Comparison of ENCODE assay signal across 9 mouse cellular contexts in the genomic region with DNA sequence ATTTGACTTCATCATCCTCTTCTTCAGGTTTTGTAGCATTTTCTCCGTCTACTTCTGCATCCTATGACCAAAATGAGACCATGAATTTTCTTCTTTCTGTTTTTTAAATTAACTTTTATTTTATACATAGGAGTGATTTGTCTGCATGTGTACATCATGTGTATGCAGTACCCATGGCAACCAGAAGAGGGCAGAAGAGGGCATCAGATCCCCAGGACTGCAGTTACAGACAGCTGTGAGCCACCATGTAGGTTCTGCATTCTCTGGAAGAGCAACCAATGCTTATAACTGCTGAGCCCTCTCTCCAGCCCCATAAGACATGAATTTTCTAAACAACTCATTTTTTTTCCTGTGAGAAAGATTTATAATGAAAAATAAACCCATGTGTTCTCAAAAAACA. TPM values are rescaled to one million over a fixed set of nuclear protein-coding genes. Genes with fewer than 3 reads are reported as not detected.
A peak's percentile ranks its signal among the peaks of the same experiment; 100 is the strongest.
DNase-seq lines count a peak whose midpoint lies in the region; ATAC-seq and TF ChIP-seq lines count a peak whose summit lies in the region.
"Had no signal": no experiment of that assay in that cellular context is flagged by ENCODE, and none has a peak within 500 bp of the region (broad histone marks: within the 10 kb centered on the region; RNA-seq: fewer than 3 reads in every experiment).

No protein-coding gene starts in this region.

- DNase-seq in heart, adult 2 months: no peak
- DNase-seq in ovary, postnatal 14 days (ENCODE audit: low spot score): peak; percentile 4
- no peak for DNase-seq in ovary, postnatal 10 days (ENCODE audit: low spot score)
- peak; percentile 30 to 34 for DNase-seq in adrenal gland, postnatal 36 days
- DNase-seq in kidney, postnatal 14 days: peak; percentile 14
- peak; percentile 55 for DNase-seq in retina, embryonic 14.5 days (ENCODE audit: low spot score)
- DNase-seq in Muller cell, postnatal 12 days (ENCODE audit: inconsistent ontology term): no peak

- TF ChIP-seq EP300 in heart, adult 2 months (IDR thresholded peaks at IDR 0.05; ENCODE audit: insufficient read depth, low read depth, low read length): no peak

- no peak overlapping the region for H3K4me3 ChIP-seq in heart, adult 2 months
- H3K4me3 ChIP-seq in heart, embryonic 11.5 days (ENCODE audit: low read depth, low read length): no peak overlapping the region
- H3K4me3 ChIP-seq: embryonic facial prominence, embryonic 12.5 days had no signal

- H3K4me2 ChIP-seq in heart, embryonic 11.5 days: no peak overlapping the region
- H3K4me2 ChIP-seq: embryonic facial prominence, embryonic 12.5 days had no signal

- TF ChIP-seq POLR2A in heart, adult 2 months (IDR thresholded peaks at IDR 0.05; ENCODE audit: insufficient read depth, low read depth, low read length): no peak

- peak; percentile 63 for TF ChIP-seq CTCF in heart, adult 2 months (IDR thresholded peaks at IDR 0.05)

- intact Hi-C loops in heart, adult 2 months (cut with DNase I): no loop called here

- H3K27me3 ChIP-seq in heart, adult 2 months (ENCODE audit: control insufficient read depth, insufficient read depth, low read length): no peaks in the 10 kb centered on the region
- no peaks in the 10 kb centered on the region for H3K27me3 ChIP-seq in heart, embryonic 11.5 days (ENCODE audit: control insufficient read depth, insufficient read depth, low read length)
- H3K27me3 ChIP-seq: embryonic facial prominence, embryonic 12.5 days had no signal

- no peaks in the 10 kb centered on the region for H3K79me2 ChIP-seq in heart, adult 2 months (replicated peaks; ENCODE audit: control insufficient read depth, insufficient read depth, low read length)

- H3K27ac ChIP-seq in heart, adult 2 months: no peak overlapping the region
- no peak overlapping the region for H3K27ac ChIP-seq in heart, embryonic 11.5 days (ENCODE audit: low read depth, low read length)
- H3K27ac ChIP-seq: embryonic facial prominence, embryonic 12.5 days had no signal

- no peaks in the 10 kb centered on the region for H3K36me3 ChIP-seq in heart, adult 2 months (ENCODE audit: control insufficient read depth, insufficient read depth, low read length)
- no peaks in the 10 kb centered on the region for H3K36me3 ChIP-seq in heart, embryonic 11.5 days (ENCODE audit: control insufficient read depth, insufficient read depth, low read length)
- H3K36me3 ChIP-seq: embryonic facial prominence, embryonic 12.5 days had no signal

- WGBS in heart, adult 2 months: 71% methylated on average over 1 of the region's 1 CpGs
- WGBS in heart, embryonic 11.5 days (ENCODE audit: insufficient replicate concordance): 37% methylated on average over 1 of the region's 1 CpGs

- no peak for ATAC-seq in heart, embryonic 11.5 days (replicated peaks; ENCODE audit: insufficient number of reproducible peaks, low FRiP score, low TSS enrichment)

- H3K9ac ChIP-seq in heart, adult 2 months (ENCODE audit: low read depth, low read length): no peak overlapping the region
- H3K9ac ChIP-seq in heart, embryonic 11.5 days (ENCODE audit: low read depth, low read length): no peak overlapping the region
- H3K9ac ChIP-seq: embryonic facial prominence, embryonic 12.5 days had no signal

- no peaks in the 10 kb centered on the region for H3K4me1 ChIP-seq in heart, adult 2 months (ENCODE audit: control insufficient read depth, insufficient read depth, low read length)
- H3K4me1 ChIP-seq in heart, embryonic 11.5 days (ENCODE audit: control insufficient read depth, insufficient read depth, low read length): no peaks in the 10 kb centered on the region
- H3K4me1 ChIP-seq: embryonic facial prominence, embryonic 12.5 days had no signal

- H3K9me3 ChIP-seq in heart, embryonic 11.5 days (replicated peaks; ENCODE audit: control insufficient read depth, low read length): no peaks in the 10 kb centered on the region
- H3K9me3 ChIP-seq: embryonic facial prominence, embryonic 12.5 days had no signal

RNA-seq across cellular contexts. Expression of gene Psmc2, which starts 28.9 kb away (rescaled TPM):
- 10 to 100 TPM; 87.3 to 97.5 TPM for total RNA-seq in heart, adult 2 months (2021)
- 33.7 and 57.6 TPM in 2 replicates for polyA plus RNA-seq in heart, adult 2 months (2012; rRNA removed)
- 165 and 176 TPM in 2 replicates for polyA plus RNA-seq in heart, embryonic 11.5 days (2014; fragmentation: Nextera tagmentation; extraction: Ambion mirVana)
- 100 to 1,000 TPM; 153 to 159 TPM for total RNA-seq in adrenal gland, postnatal 36 days (2021)

RNA-seq across cellular contexts. Expression of gene Dnajc2, which starts 28.9 kb away (rescaled TPM):
- 10 to 100 TPM; 20.9 to 21.5 TPM for total RNA-seq in heart, adult 2 months (2021)
- polyA plus RNA-seq in heart, adult 2 months (2012; rRNA removed): 4.1 and 4.9 TPM in 2 replicates
- polyA plus RNA-seq in heart, embryonic 11.5 days (2014; fragmentation: Nextera tagmentation; extraction: Ambion mirVana): 60.4 and 71.5 TPM in 2 replicates
- total RNA-seq in adrenal gland, postnatal 36 days (2021): 10 to 100 TPM; 34.8 to 35.1 TPM

RNA-seq across cellular contexts. Expression of gene Slc26a5, which starts 51.4 kb away (rescaled TPM):
- total RNA-seq in heart, adult 2 months (2021): not detected
- not detected in 2 replicates for polyA plus RNA-seq in heart, adult 2 months (2012; rRNA removed)
- not detected in 2 replicates for polyA plus RNA-seq in heart, embryonic 11.5 days (2014; fragmentation: Nextera tagmentation; extraction: Ambion mirVana)
- not detected for total RNA-seq in adrenal gland, postnatal 36 days (2021)

Comparison
In these comparisons a context has a peak if more than half of its experiments do, and no peak if none do; other contexts are left out.
1. DNase-seq: peak in ovary, postnatal 14 days (single experiment), adrenal gland, postnatal 36 days (2 of 2), kidney, postnatal 14 days (single experiment) and retina, embryonic 14.5 days (single experiment); none in heart, adult 2 months (0 of 2), ovary, postnatal 10 days (single experiment) and Muller cell, postnatal 12 days (single experiment).